ENCODE assay signal across 12 mouse cellular contexts in genomic region chr4:35885591-35886542, GRCm38 (mm10).
DNase-seq lines count a peak whose midpoint lies in the region; ATAC-seq and TF ChIP-seq lines count a peak whose summit lies in the region.
"Had no signal": no experiment of that assay in that cellular context is flagged by ENCODE, and none has a peak within 500 bp of the region (broad histone marks: within the 10 kb centered on the region; RNA-seq: fewer than 3 reads in every experiment).

No protein-coding gene starts in this region.

- H3K27ac ChIP-seq in hindbrain, embryonic 11.5 days (ENCODE audit: low read depth, low read length): no peak overlapping the region
- H3K27ac ChIP-seq in midbrain, embryonic 12.5 days (replicated peaks): no peak overlapping the region
- H3K27ac ChIP-seq: embryonic facial prominence, embryonic 15.5 days had no signal

- H3K4me3 ChIP-seq in hindbrain, embryonic 11.5 days (ENCODE audit: low read depth, low read length): no peak overlapping the region
- H3K4me3 ChIP-seq in midbrain, embryonic 12.5 days: no peak overlapping the region
- H3K4me3 ChIP-seq: embryonic facial prominence, embryonic 15.5 days; myocyte had no signal

- TF ChIP-seq CTCF in brain, embryonic 14.5 days (IDR thresholded peaks at IDR 0.05; ENCODE audit: borderline replicate concordance, extremely low read depth, insufficient read depth, insufficient read length): no peak

- H3K9ac ChIP-seq in hindbrain, embryonic 11.5 days (ENCODE audit: low read depth, low read length): no peak overlapping the region
- no peak overlapping the region for H3K9ac ChIP-seq in midbrain, embryonic 12.5 days (replicated peaks)
- H3K9ac ChIP-seq: embryonic facial prominence, embryonic 15.5 days had no signal

- H3K27me3 ChIP-seq in hindbrain, embryonic 11.5 days (ENCODE audit: control insufficient read depth, insufficient read depth, low read length): no peaks in the 10 kb centered on the region
- H3K27me3 ChIP-seq in midbrain, embryonic 12.5 days: no peaks in the 10 kb centered on the region
- H3K27me3 ChIP-seq: embryonic facial prominence, embryonic 15.5 days had no signal

- H3K9me3 ChIP-seq in hindbrain, embryonic 11.5 days (ENCODE audit: control insufficient read depth, low read length): no peaks in the 10 kb centered on the region
- no peaks in the 10 kb centered on the region for H3K9me3 ChIP-seq in midbrain, embryonic 12.5 days
- H3K9me3 ChIP-seq: embryonic facial prominence, embryonic 15.5 days had no signal

- no peaks in the 10 kb centered on the region for H3K36me3 ChIP-seq in hindbrain, embryonic 11.5 days (ENCODE audit: control insufficient read depth, insufficient read depth, low read length)
- H3K36me3 ChIP-seq in midbrain, embryonic 12.5 days: no peaks in the 10 kb centered on the region
- H3K36me3 ChIP-seq: embryonic facial prominence, embryonic 15.5 days had no signal

- peak; percentile 75 for ATAC-seq in hindbrain, embryonic 11.5 days (ENCODE audit: low FRiP score)
- ATAC-seq in midbrain, embryonic 12.5 days (ENCODE audit: low FRiP score, low read depth): peak; percentile 84
- no peak for ATAC-seq in frontal cortex, adult (ENCODE audit: low TSS enrichment)
- no peak for ATAC-seq in erythroblast, adult 5-6 weeks (replicated peaks; ENCODE audit: low FRiP score, poor library complexity, severe bottlenecking)

- no peaks in the 10 kb centered on the region for H3K4me1 ChIP-seq in hindbrain, embryonic 11.5 days (replicated peaks; ENCODE audit: control insufficient read depth, insufficient read depth, low read length)
- H3K4me1 ChIP-seq in midbrain, embryonic 12.5 days: peaks cover 15% of the 10 kb centered on the region
- H3K4me1 ChIP-seq: embryonic facial prominence, embryonic 15.5 days had no signal

- TF ChIP-seq POLR2A in brain, embryonic 14.5 days (IDR thresholded peaks at IDR 0.05; ENCODE audit: borderline replicate concordance, extremely low read depth, insufficient read depth, insufficient read length, poor library complexity, severe bottlenecking): no peak

- H3K4me2 ChIP-seq in hindbrain, embryonic 11.5 days (replicated peaks; ENCODE audit: low read depth, low read length): no peak overlapping the region
- no peak overlapping the region for H3K4me2 ChIP-seq in midbrain, embryonic 12.5 days (replicated peaks)
- H3K4me2 ChIP-seq: embryonic facial prominence, embryonic 15.5 days had no signal

- 45% methylated on average over 5 of the region's 5 CpGs for WGBS in hindbrain, embryonic 11.5 days
- 22% methylated on average over 5 of the region's 5 CpGs for WGBS in midbrain, embryonic 12.5 days

- peak; percentile 49 to 74 for DNase-seq in cerebellum, postnatal 14 days
- no peak for DNase-seq in cerebellum, adult 9-10 months
- DNase-seq in brain, embryonic 14.5 days (ENCODE audit: low read depth): peak; percentile 98
- DNase-seq in hindbrain, embryonic 11.5 days (ENCODE audit: low spot score): peak; percentile 57
- DNase-seq in thymus, postnatal 10 days (ENCODE audit: low spot score in 2 of 2): no peak
- DNase-seq: heart, adult 18-20 months; kidney, adult 2 months had no signal

Comparison
In these comparisons a context has a peak if more than half of its experiments do, and no peak if none do; other contexts are left out.
1. DNase-seq: peak in cerebellum, postnatal 14 days (2 of 2), brain, embryonic 14.5 days (single experiment) and hindbrain, embryonic 11.5 days (single experiment); none in cerebellum, adult 9-10 months (single experiment) and thymus, postnatal 10 days (0 of 2).
2. ATAC-seq: peak in hindbrain, embryonic 11.5 days (single experiment) and midbrain, embryonic 12.5 days (single experiment); none in frontal cortex, adult (single experiment) and erythroblast, adult 5-6 weeks (single experiment).